In genomic region chr7:79190592-79190991, GRCm38 (mm10) we compare ENCODE assay signal across 16 mouse cellular contexts. TPM values are rescaled to one million over a fixed set of nuclear protein-coding genes. Genes with fewer than 3 reads are reported as not detected.
DNase-seq lines count a peak whose midpoint lies in the region; ATAC-seq and TF ChIP-seq lines count a peak whose summit lies in the region.
"Had no signal": no experiment of that assay in that cellular context is flagged by ENCODE, and none has a peak within 500 bp of the region (broad histone marks: within the 10 kb centered on the region; RNA-seq: fewer than 3 reads in every experiment).

No protein-coding gene starts in this region.

- peak; percentile 38 for DNase-seq in lung, postnatal 36 days
- DNase-seq in lung, adult 2 months: no peak
- peak; percentile 39 for DNase-seq in MEL (ENCODE audit: low read depth, low spot score)
- DNase-seq in adrenal gland, postnatal 36 days: peak; percentile 72 to 73
- peak; percentile 16 to 29 for DNase-seq in thymus, postnatal 10 days (ENCODE audit: low spot score in 2 of 2)
- no peak for DNase-seq in urinary bladder, postnatal 14 days (ENCODE audit: low spot score)
- DNase-seq in left cerebral cortex, postnatal 10 days (ENCODE audit: extremely low spot score in 1 of 2, low spot score in 2 of 2): no peak
- DNase-seq: cerebellum, adult 9-10 months; forebrain, postnatal 0 days; kidney, adult 8-10 months had no signal

- no peaks in the 10 kb centered on the region; the same call in 1 of the 2 replicates for H3K4me1 ChIP-seq in lung, adult 2 months (ENCODE audit: control insufficient read depth, insufficient read depth, low read length)
- H3K4me1 ChIP-seq in MEL (ENCODE audit: control insufficient read depth in 1 of 2, insufficient read depth in 2 of 2, low read length in 2 of 2): peaks cover 0 to 7% of the 10 kb centered on the region in 2 experiments; a peak in 1 of 4 replicates

- TF ChIP-seq EP300 in MEL (IDR thresholded peaks at IDR 0.05; ENCODE audit: low read depth in 1 of 2, low read length in 2 of 2): 0 out of 4 replicates have a peak, but pooled peaks of 1 of the 2 experiments have one; percentile 21

- H3K27me3 ChIP-seq in MEL (ENCODE audit: control insufficient read depth in 1 of 2, insufficient read depth in 2 of 2, low read length in 2 of 2): no peaks in the 10 kb centered on the region
- H3K27me3 ChIP-seq: heart, embryonic 15.5 days; limb, embryonic 15.5 days; lung, embryonic 15.5 days had no signal

- no peaks in the 10 kb centered on the region for H3K9me3 ChIP-seq in MEL (replicated peaks; ENCODE audit: insufficient read depth, low read length)
- H3K9me3 ChIP-seq: heart, embryonic 15.5 days; limb, embryonic 15.5 days; lung, embryonic 15.5 days had no signal

- no peak overlapping the region for H3K27ac ChIP-seq in MEL (ENCODE audit: control insufficient read depth, low read depth, low read length)
- H3K27ac ChIP-seq: heart, embryonic 15.5 days; hindbrain, embryonic 14.5 days; limb, embryonic 15.5 days; lung, embryonic 15.5 days had no signal

- no peak for TF ChIP-seq RAD21 in MEL (IDR thresholded peaks at IDR 0.05; ENCODE audit: low read depth, low read length)

- H3K36me3 ChIP-seq in MEL (ENCODE audit: control insufficient read depth in 1 of 2, insufficient read depth in 2 of 2, low read length in 2 of 2): peaks cover 0 to 5% of the 10 kb centered on the region in 2 experiments; a peak in 2 of 4 replicates
- H3K36me3 ChIP-seq: heart, embryonic 15.5 days; limb, embryonic 15.5 days; lung, embryonic 15.5 days had no signal

- no peaks in the 10 kb centered on the region for H3K79me2 ChIP-seq in MEL (ENCODE audit: control insufficient read depth, insufficient read depth, low read length, poor library complexity)

- no peak overlapping the region for H3K4me3 ChIP-seq in lung, adult 2 months (replicated peaks; ENCODE audit: extremely low read depth, low read depth, low read length)
- H3K4me3 ChIP-seq in MEL (ENCODE audit: control insufficient read depth in 1 of 2, insufficient read depth in 1 of 2, low read depth in 2 of 2, low read length in 2 of 2): no peak overlapping the region
- H3K4me3 ChIP-seq: erythroblast, embryonic 14.5 days; heart, embryonic 15.5 days; limb, embryonic 15.5 days; lung, embryonic 15.5 days had no signal

- WGBS in lung, adult 2 months: 31% methylated on average over 3 of the region's 3 CpGs

- no peak for ATAC-seq in megakaryocyte progenitor cell, adult 5-6 weeks (replicated peaks; ENCODE audit: poor library complexity)
- ATAC-seq: forebrain, postnatal 0 days had no signal

- intact Hi-C loops in left cerebral cortex, postnatal 10 days (cut with DNase I): no loop called here

- no peak for TF ChIP-seq POLR2A in lung, adult 2 months (IDR thresholded peaks at IDR 0.05; ENCODE audit: borderline replicate concordance, extremely low read depth, low read depth, low read length)
- TF ChIP-seq POLR2A in MEL (IDR thresholded peaks at IDR 0.05; ENCODE audit: control insufficient read depth in 1 of 2, insufficient read depth in 1 of 2, low read depth in 1 of 2, low read length in 2 of 2, poor library complexity in 1 of 2): no peak

- H3K9ac ChIP-seq in MEL (ENCODE audit: control insufficient read depth, low read depth, low read length, poor library complexity, severe bottlenecking): no peak overlapping the region
- H3K9ac ChIP-seq: forebrain, postnatal 0 days; heart, embryonic 15.5 days; hindbrain, embryonic 14.5 days; limb, embryonic 15.5 days; lung, embryonic 15.5 days had no signal

- TF ChIP-seq CTCF in lung, adult 2 months (IDR thresholded peaks at IDR 0.05; ENCODE audit: insufficient read depth, low read length): no peak
- no peak for TF ChIP-seq CTCF in MEL (IDR thresholded peaks at IDR 0.05 in 2 of 3, conservative IDR thresholded peaks at IDR 0.05 in 1 of 3; ENCODE audit: control insufficient read depth in 1 of 3, insufficient read depth in 1 of 3, low read depth in 2 of 3, low read length in 3 of 3, poor library complexity in 1 of 3, severe bottlenecking in 1 of 3)

TF ChIP-seq in MEL, 35 proteins besides CTCF, POLR2A, EP300 and RAD21:
- TF ChIP-seq BHLHE40 (IDR thresholded peaks at IDR 0.05; ENCODE audit: borderline replicate concordance, low read depth, low read length): no peak
- TF ChIP-seq MYC (IDR thresholded peaks at IDR 0.05; ENCODE audit: low read depth, low read length): no peak
- no peak; the same call in 1 of the 2 replicates for TF ChIP-seq MAX (IDR thresholded peaks at IDR 0.05; ENCODE audit: low read length)
- no peak for TF ChIP-seq KAT2A (conservative IDR thresholded peaks at IDR 0.05; ENCODE audit: low read depth, low read length)
- no peak for TF ChIP-seq UBTF (IDR thresholded peaks at IDR 0.05; ENCODE audit: borderline replicate concordance, insufficient read depth, low read depth, low read length)

RNA-seq across cellular contexts. Expression of gene Mfge8, which starts 41.7 kb away (rescaled TPM):
- polyA plus RNA-seq in lung, adult 2 months (2012; rRNA removed): 404 and 429 TPM in 2 replicates
- 4.7 and 4.9 TPM in 2 replicates for total RNA-seq in MEL (2012; rRNA removed)
- polyA plus RNA-seq in MEL (2012; ENCODE audit: insufficient read depth in 1 of 2, insufficient read length in 2 of 2, low read depth in 1 of 2, low replicate concordance in 2 of 2, missing spikeins in 1 of 2): 1 to 10 TPM in 1 of 2 experiments, not detected in 1; 9.5 TPM
- total RNA-seq in adrenal gland, postnatal 36 days (2021): 100 to 1,000 TPM; 283 to 302 TPM
- 8.4 and 10.4 TPM in 2 replicates for total RNA-seq in megakaryocyte progenitor cell, adult 5-6 weeks (2015)
- total RNA-seq in megakaryocyte progenitor cell, adult 5-6 weeks (2017): 9.9 and 10.7 TPM in 2 replicates
- 100 to 1,000 TPM; 148 to 163 TPM for total RNA-seq in left cerebral cortex, postnatal 10 days (2021)

RNA-seq across cellular contexts. Expression of gene Hapln3, which starts 59.8 kb away (rescaled TPM):
- 0.22 and 1.8 TPM in 2 replicates for polyA plus RNA-seq in lung, adult 2 months (2012; rRNA removed)
- total RNA-seq in MEL (2012; rRNA removed): not detected in 2 replicates
- not detected for polyA plus RNA-seq in MEL (2012; ENCODE audit: insufficient read depth in 1 of 2, insufficient read length in 2 of 2, low read depth in 1 of 2, low replicate concordance in 2 of 2, missing spikeins in 1 of 2)
- total RNA-seq in adrenal gland, postnatal 36 days (2021): 1 to 10 TPM; 1.0 to 2.0 TPM
- total RNA-seq in megakaryocyte progenitor cell, adult 5-6 weeks (2015): not detected in 2 replicates
- not detected in 2 replicates for total RNA-seq in megakaryocyte progenitor cell, adult 5-6 weeks (2017)
- 1 to 10 TPM; 8.7 to 9.0 TPM for total RNA-seq in left cerebral cortex, postnatal 10 days (2021)
- polyA plus RNA-seq: erythroblast, embryonic 14.5 days had no signal

Comparison
In these comparisons a context has a peak if more than half of its experiments do, and no peak if none do; other contexts are left out.
1. DNase-seq: peak in lung, postnatal 36 days (single experiment), MEL (single experiment), adrenal gland, postnatal 36 days (2 of 2) and thymus, postnatal 10 days (2 of 2); none in lung, adult 2 months (single experiment), urinary bladder, postnatal 14 days (single experiment) and left cerebral cortex, postnatal 10 days (0 of 2).
2. RNA of gene Mfge8, which starts 41.7 kb away (total RNA-seq): 283 to 302 TPM in adrenal gland, postnatal 36 days and 148 to 163 TPM in left cerebral cortex, postnatal 10 days; 8.4 to 10.7 TPM in megakaryocyte progenitor cell, adult 5-6 weeks and 4.7 to 4.9 TPM in MEL; every median in the first group is over 10 times any median in the second.